Mouse (Mus musculus): ENCODE data around the gene Tspan10. TPM values are rescaled to one million over a fixed set of nuclear protein-coding genes. Genes with fewer than 3 reads are reported as not detected.
A peak's percentile ranks its signal among the peaks of the same experiment; 100 is the strongest.

Gene Tspan10
- polyA plus RNA-seq, 1 experiment from 2014 or later, result not detected

DNA sequence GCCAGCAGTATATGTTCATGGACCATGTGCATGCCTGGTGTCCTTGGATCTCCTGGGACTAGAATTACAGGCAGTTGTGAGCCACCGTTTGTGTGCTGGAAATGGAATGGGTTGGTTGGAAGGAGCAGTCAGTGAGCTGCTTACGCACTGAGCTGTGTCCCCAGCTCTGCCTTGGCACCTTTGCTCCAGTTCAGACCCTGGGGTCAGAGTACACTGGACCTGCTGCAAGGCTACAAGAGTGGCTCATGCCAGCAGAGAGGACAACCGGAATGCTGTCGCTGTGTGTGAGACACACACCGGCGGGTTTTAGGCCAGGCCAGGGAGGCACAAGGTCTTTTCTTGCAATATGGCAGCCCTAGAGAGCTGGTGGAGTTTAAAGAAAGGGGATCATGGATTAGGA, 29.6 kb downstream of the Tspan10 start:
- Histone ChIP-seq H3K27me3 (replicated peaks; ENCODE audit: insufficient read depth, low read length) (no peaks in the 10 kb centered on the region), H3K27ac (ENCODE audit: low read length) (no peak overlapping the region), H3K9ac (replicated peaks; ENCODE audit: low read depth) (no peak overlapping the region), H3K36me3 (ENCODE audit: insufficient read depth, low read length) (peaks cover 49% of the 10 kb centered on the region), H3K9me3 (ENCODE audit: low read length) (no peaks in the 10 kb centered on the region), H3K4me2 (replicated peaks; ENCODE audit: low read depth, low read length) (no peak overlapping the region), H3K4me3 (ENCODE audit: low read depth, low read length) (no peak overlapping the region), H3K4me1 (ENCODE audit: insufficient read depth, low read depth, low read length) (0 out of 2 replicates have a peak, but pooled peaks cover 8% of the 10 kb centered on the region)
- no peak for ATAC-seq
- DNase-seq (ENCODE audit: low spot score), result no peak
- no peak for TF ChIP-seq CTCF (IDR thresholded peaks at IDR 0.05)
- no peak for TF ChIP-seq EP300 (IDR thresholded peaks at IDR 0.05)
- WGBS, result 99% methylated on average over 6 of the region's 6 CpGs

- no peaks in the 10 kb centered on the region for H3K27me3 ChIP-seq (replicated peaks; ENCODE audit: insufficient read depth, low read length)
- TF ChIP-seq EP300 (IDR thresholded peaks at IDR 0.05) (no peak), CTCF (IDR thresholded peaks at IDR 0.05) (no peak)
- no peak overlapping the region for H3K27ac ChIP-seq (ENCODE audit: low read length)
- 91% methylated on average over 7 of the region's 7 CpGs for WGBS
- ATAC-seq, result no peak
- H3K4me1 ChIP-seq (ENCODE audit: insufficient read depth, low read depth, low read length), result no peaks in the 10 kb centered on the region; the same call in 1 of the 2 replicates
- peaks cover 39% of the 10 kb centered on the region for H3K36me3 ChIP-seq (ENCODE audit: insufficient read depth, low read length)
- DNase-seq (ENCODE audit: low spot score), result no peak
- H3K4me2 ChIP-seq (replicated peaks; ENCODE audit: low read depth, low read length), result no peak overlapping the region; the same call in 1 of the 2 replicates
- H3K9ac ChIP-seq (replicated peaks; ENCODE audit: low read depth), result no peak overlapping the region
- no peaks in the 10 kb centered on the region for H3K9me3 ChIP-seq (ENCODE audit: low read length)
- no peak overlapping the region for H3K4me3 ChIP-seq (ENCODE audit: low read depth, low read length)
These were observed 41.0 kb downstream of the Tspan10 start for GRCm38 (mm10) chr11:120483448-120483934.

DNA sequence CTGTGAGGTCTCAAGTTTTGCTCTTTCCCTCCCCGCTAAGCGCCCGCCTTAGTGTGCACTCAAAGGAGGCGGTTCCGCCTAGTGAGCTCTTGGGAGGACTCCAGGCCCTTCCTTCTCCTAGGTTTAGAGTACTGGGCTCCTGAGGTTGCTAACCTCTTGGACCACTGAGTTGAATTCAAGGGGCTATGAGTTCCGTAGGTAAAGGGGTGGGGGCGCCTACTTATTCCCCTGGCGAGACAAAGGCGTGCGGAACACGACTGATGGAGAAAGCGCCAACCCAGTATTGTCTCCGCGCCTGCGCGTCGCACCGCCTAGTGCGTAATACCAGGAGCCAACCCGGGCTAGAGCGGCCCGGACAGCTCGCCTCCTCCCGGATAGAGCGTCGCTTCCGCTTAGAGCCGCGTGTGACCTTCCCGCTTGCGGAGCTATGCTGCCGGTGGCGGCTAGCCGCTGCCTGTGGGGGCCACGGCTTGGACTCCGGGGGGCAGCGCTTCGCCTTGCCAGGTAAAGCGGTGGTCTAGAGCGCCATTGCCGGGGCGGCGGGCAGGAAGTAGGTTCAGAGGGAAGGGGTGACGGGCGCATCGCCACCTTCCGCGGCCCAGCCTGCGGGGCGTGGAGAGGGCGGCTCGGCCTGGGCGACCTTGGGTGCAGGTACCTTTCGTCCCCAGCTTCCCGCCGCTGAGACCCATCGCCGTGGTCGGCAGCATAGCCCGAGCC, 42.0 kb downstream of the Tspan10 start, which contains the start of gene Mrpl12:
Gene Mrpl12, plus strand, starts transcription at position 349 of the 717 bp plus-strand sequence.
- peak; percentile 16 for TF ChIP-seq CTCF (IDR thresholded peaks at IDR 0.05)
- TF ChIP-seq EP300 (IDR thresholded peaks at IDR 0.05), result no peak
- H3K27ac ChIP-seq (ENCODE audit: low read length), result peak within 1 kb of the TSS; percentile 38; the same call in 1 of the 2 replicates
- under 1% methylated on average over 53 of the region's 60 CpGs for WGBS
- H3K36me3 ChIP-seq (ENCODE audit: insufficient read depth, low read length), result peaks cover 30% of the 10 kb centered on the region
- H3K4me2 ChIP-seq (replicated peaks; ENCODE audit: low read depth, low read length), result peak within 1 kb of the TSS; percentile 94
- H3K9me3 ChIP-seq (ENCODE audit: low read length), result no peaks in the 10 kb centered on the region
- no peaks in the 10 kb centered on the region for H3K27me3 ChIP-seq (replicated peaks; ENCODE audit: insufficient read depth, low read length)
- ATAC-seq (peak; percentile 96), DNase-seq (ENCODE audit: low spot score) (peak; percentile 97)
- peak within 1 kb of the TSS; percentile 76 for H3K9ac ChIP-seq (replicated peaks; ENCODE audit: low read depth)
- H3K4me3 ChIP-seq (ENCODE audit: low read depth, low read length), result peak within 1 kb of the TSS; percentile 73
- H3K4me1 ChIP-seq (ENCODE audit: insufficient read depth, low read depth, low read length), result no peaks in the 10 kb centered on the region; the same call in 1 of the 2 replicates

DNA sequence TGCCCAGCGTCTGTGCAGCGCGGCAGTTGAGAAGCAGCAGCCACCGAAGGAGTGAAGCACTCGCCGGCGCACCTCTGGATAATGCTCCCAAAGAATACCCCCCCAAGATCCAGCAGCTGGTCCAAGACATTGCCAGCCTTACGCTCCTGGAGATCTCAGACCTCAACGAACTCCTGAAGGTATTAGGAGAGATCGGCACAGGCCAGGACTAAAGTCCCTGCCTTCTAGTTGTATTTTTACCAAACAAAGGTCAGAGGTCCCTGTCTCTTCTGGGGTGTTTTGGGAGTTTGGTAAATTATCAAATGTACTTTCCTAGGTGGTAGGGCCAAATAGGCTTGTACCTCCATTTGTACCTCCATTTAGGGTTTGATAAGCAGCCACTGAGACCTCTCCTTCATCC, 42.8 kb downstream of the Tspan10 start:
- no peak for ATAC-seq
- peaks cover 23% of the 10 kb centered on the region for H3K36me3 ChIP-seq (ENCODE audit: insufficient read depth, low read length)
- WGBS, result 5% methylated on average over 10 of the region's 10 CpGs
- no peaks in the 10 kb centered on the region for H3K9me3 ChIP-seq (ENCODE audit: low read length)
- H3K4me1 ChIP-seq (ENCODE audit: insufficient read depth, low read depth, low read length), result no peaks in the 10 kb centered on the region; the same call in 1 of the 2 replicates
- H3K27me3 ChIP-seq (replicated peaks; ENCODE audit: insufficient read depth, low read length), result no peaks in the 10 kb centered on the region
- no peak for TF ChIP-seq EP300 (IDR thresholded peaks at IDR 0.05)
- TF ChIP-seq CTCF (IDR thresholded peaks at IDR 0.05), result no peak
- no peak for DNase-seq (ENCODE audit: low spot score)
- H3K9ac ChIP-seq (replicated peaks; ENCODE audit: low read depth), result peak overlapping the region; percentile 76
- H3K27ac ChIP-seq (ENCODE audit: low read length), result no peak overlapping the region
- peak overlapping the region; percentile 73 for H3K4me3 ChIP-seq (ENCODE audit: low read depth, low read length)
- peak overlapping the region; percentile 94 for H3K4me2 ChIP-seq (replicated peaks; ENCODE audit: low read depth, low read length)

- Histone ChIP-seq H3K4me2 (replicated peaks; ENCODE audit: low read depth, low read length) (no peak overlapping the region), H3K9ac (replicated peaks; ENCODE audit: low read depth) (no peak overlapping the region), H3K36me3 (ENCODE audit: insufficient read depth, low read length) (no peaks in the 10 kb centered on the region; the same call in 1 of the 2 replicates), H3K27me3 (replicated peaks; ENCODE audit: insufficient read depth, low read length) (no peaks in the 10 kb centered on the region), H3K4me3 (ENCODE audit: low read depth, low read length) (no peak overlapping the region), H3K9me3 (ENCODE audit: low read length) (no peaks in the 10 kb centered on the region), H3K4me1 (ENCODE audit: insufficient read depth, low read depth, low read length) (peaks cover 9% of the 10 kb centered on the region), H3K27ac (ENCODE audit: low read length) (no peak overlapping the region)
- no peak for ATAC-seq
- no peak for TF ChIP-seq CTCF (IDR thresholded peaks at IDR 0.05)
- no peak for TF ChIP-seq EP300 (IDR thresholded peaks at IDR 0.05)
- 74% methylated on average over 4 of the region's 4 CpGs for WGBS
- no peak for DNase-seq (ENCODE audit: low spot score)
These were observed 46.1 kb downstream of the Tspan10 start for GRCm38 (mm10) chr11:120488516-120488915.

GRCm38 (mm10) chr11:120489054-120489761, 46.8 kb downstream of the Tspan10 start:
- Histone ChIP-seq H3K36me3 (ENCODE audit: insufficient read depth, low read length) (no peaks in the 10 kb centered on the region; the same call in 1 of the 2 replicates), H3K4me2 (replicated peaks; ENCODE audit: low read depth, low read length) (no peak overlapping the region), H3K4me1 (ENCODE audit: insufficient read depth, low read depth, low read length) (peaks cover 9% of the 10 kb centered on the region), H3K9me3 (ENCODE audit: low read length) (no peaks in the 10 kb centered on the region), H3K4me3 (ENCODE audit: low read depth, low read length) (no peak overlapping the region), H3K9ac (replicated peaks; ENCODE audit: low read depth) (no peak overlapping the region), H3K27ac (ENCODE audit: low read length) (no peak overlapping the region), H3K27me3 (replicated peaks; ENCODE audit: insufficient read depth, low read length) (no peaks in the 10 kb centered on the region)
- TF ChIP-seq EP300 (IDR thresholded peaks at IDR 0.05) (no peak), CTCF (IDR thresholded peaks at IDR 0.05) (peak; percentile 92)
- DNase-seq (ENCODE audit: low spot score), result peak; percentile 96
- ATAC-seq, result peak; percentile 29
- 62% methylated on average over 4 of the region's 4 CpGs for WGBS
